Mouse (Mus musculus) kidney, embryonic 16.5 days (tissue): ENCODE data around the gene Arhgap19. TPM values are rescaled to one million over a fixed set of nuclear protein-coding genes. Genes with fewer than 3 reads are reported as not detected.

Experiments used
- ATAC-seq: fragments of 200-750 bp; cut with Nextera tagmentation; 2 replicates; pipeline ENCODE4 v1.8.0; 2017; ENCODE audit warnings: moderate TSS enrichment; ENCODE audit not compliant: low FRiP score, low TSS enrichment
- H3K27ac ChIP-seq: fragments of 300-500 bp; sonication (generic); 2 replicates; pipeline ENCODE4 v1.5.1; 2014; ENCODE audit warnings: low read length
- H3K27me3 ChIP-seq: fragments of 300-500 bp; sonication (generic); 2 replicates; pipeline ENCODE4 v1.6.1; 2014; ENCODE audit warnings: low read length, control low read depth, mixed read lengths; ENCODE audit not compliant: insufficient read depth
- H3K36me3 ChIP-seq: fragments of 300-500 bp; sonication (generic); 2 replicates; pipeline ENCODE4 v1.6.1; 2014; ENCODE audit warnings: low read length, control low read depth, mixed read lengths; ENCODE audit not compliant: insufficient read depth
- H3K4me1 ChIP-seq: fragments of 300-500 bp; sonication (generic); 2 replicates; pipeline ENCODE4 v1.6.1; 2014; ENCODE audit warnings: low read length, control low read depth, mixed read lengths; ENCODE audit not compliant: insufficient read depth
- H3K4me2 ChIP-seq: fragments of 300-500 bp; sonication (generic); replicated peaks from 2 replicates; pipeline ENCODE4 v1.6.1; 2014; ENCODE audit warnings: low read depth, low read length
- H3K4me3 ChIP-seq: fragments of 300-500 bp; sonication (generic); 2 replicates; pipeline ENCODE4 v1.5.1; 2014; ENCODE audit warnings: mild to moderate bottlenecking, low read length
- H3K9ac ChIP-seq: fragments of 300-500 bp; sonication (generic); replicated peaks from 2 replicates; pipeline ENCODE4 v1.6.1; 2014; ENCODE audit warnings: low read length
- H3K9me3 ChIP-seq: fragments of 300-500 bp; sonication (generic); 2 replicates; pipeline ENCODE4 v1.6.1; 2016; ENCODE audit warnings: low read length, control low read depth
- WGBS: fragments of 180-500 bp; shearing (Covaris S2); extraction: QIAGEN DNeasy Blood & Tissue Kit; methylation state at CpG from one replicate; pipeline ENCODE4 v1.1.7; 2014; 5-methylcytosine and 5-hydroxymethylcytosine counted together
- polyA plus RNA-seq: library from polyadenylated mRNA; unstranded; fragments of >200 nt; fragmentation: Nextera tagmentation; extraction: Ambion mirVana; gene quantifications from 2 replicates; pipeline ENCODE4 v1.2.1, GENCODE M21; 2015

Gene Arhgap19
- polyA plus RNA-seq, 1 experiment from 2014 or later, result 28.0 TPM

DNA sequence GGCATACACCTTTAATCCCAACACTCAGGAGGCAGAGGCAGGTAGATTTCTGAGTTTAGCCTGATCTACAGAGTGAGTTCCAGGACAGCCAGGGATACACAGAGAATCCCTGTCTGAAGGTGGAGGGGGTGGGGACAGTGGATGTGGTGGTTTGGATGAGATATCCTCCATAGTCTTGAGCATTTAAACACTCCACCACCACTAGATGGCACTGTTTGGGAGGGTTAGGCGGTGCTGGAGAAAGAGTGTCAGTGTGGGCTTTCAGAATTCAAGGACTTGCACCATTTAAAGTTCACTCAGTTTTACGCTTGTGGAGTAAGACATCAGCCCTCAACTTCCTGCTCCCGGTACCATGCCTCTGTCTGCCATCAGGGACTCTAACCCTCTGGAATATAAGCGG is 4.0 kb upstream of the Arhgap19 start:
- peaks cover 5% of the 10 kb centered on the region for H3K9me3 ChIP-seq
- no peak overlapping the region for H3K9ac ChIP-seq
- H3K4me1 ChIP-seq, result peaks cover 3% of the 10 kb centered on the region
- no peaks in the 10 kb centered on the region for H3K36me3 ChIP-seq
- WGBS, result 90% methylated on average over 4 of the region's 4 CpGs
- no peak overlapping the region for H3K27ac ChIP-seq
- no peak for ATAC-seq
- H3K4me2 ChIP-seq, result no peak overlapping the region
- H3K27me3 ChIP-seq, result no peaks in the 10 kb centered on the region
- H3K4me3 ChIP-seq, result no peak overlapping the region

- Histone ChIP-seq H3K4me3 (no peak overlapping the region), H3K4me2 (no peak overlapping the region), H3K9me3 (peaks cover 5% of the 10 kb centered on the region), H3K27ac (no peak overlapping the region), H3K27me3 (no peaks in the 10 kb centered on the region), H3K4me1 (peaks cover 14% of the 10 kb centered on the region), H3K36me3 (no peaks in the 10 kb centered on the region), H3K9ac (no peak overlapping the region)
- no peak for ATAC-seq
- WGBS, result 41% methylated on average over 7 of the region's 7 CpGs
Measured at GRCm38 (mm10) chr19:41803322-41803721, 1.5 kb upstream of the Arhgap19 start.

GRCm38 (mm10) chr19:41800986-41801741 is 683 bp downstream of the Arhgap19 start:
- peaks cover 5% of the 10 kb centered on the region for H3K9me3 ChIP-seq
- H3K9ac ChIP-seq, result peak overlapping the region; percentile 88
- H3K4me3 ChIP-seq, result peak overlapping the region; percentile 93
- ATAC-seq, result no peak
- H3K27me3 ChIP-seq, result no peaks in the 10 kb centered on the region
- peaks cover 23% of the 10 kb centered on the region for H3K4me1 ChIP-seq
- 2% methylated on average over 26 of the region's 26 CpGs for WGBS
- H3K36me3 ChIP-seq, result no peaks in the 10 kb centered on the region
- H3K4me2 ChIP-seq, result peak overlapping the region; percentile 80
- H3K27ac ChIP-seq, result peak overlapping the region; percentile 68

GRCm38 (mm10) chr19:41800451-41800850 is 1.4 kb downstream of the Arhgap19 start:
- no peaks in the 10 kb centered on the region for H3K9me3 ChIP-seq
- 50% methylated on average over 6 of the region's 6 CpGs for WGBS
- H3K36me3 ChIP-seq, result no peaks in the 10 kb centered on the region
- no peaks in the 10 kb centered on the region for H3K27me3 ChIP-seq
- H3K4me2 ChIP-seq, result peak overlapping the region; percentile 80
- peak overlapping the region; percentile 88 for H3K9ac ChIP-seq
- peak overlapping the region; percentile 93 for H3K4me3 ChIP-seq
- peaks cover 26% of the 10 kb centered on the region for H3K4me1 ChIP-seq
- no peak for ATAC-seq
- H3K27ac ChIP-seq, result no peak overlapping the region

GRCm38 (mm10) chr19:41797536-41797935 is 4.3 kb downstream of the Arhgap19 start:
- no peak overlapping the region for H3K9ac ChIP-seq
- H3K4me2 ChIP-seq, result no peak overlapping the region
- 87% methylated on average over 6 of the region's 6 CpGs for WGBS
- ATAC-seq, result no peak
- H3K27ac ChIP-seq, result no peak overlapping the region
- no peaks in the 10 kb centered on the region for H3K27me3 ChIP-seq
- H3K9me3 ChIP-seq, result no peaks in the 10 kb centered on the region
- no peaks in the 10 kb centered on the region for H3K36me3 ChIP-seq
- H3K4me1 ChIP-seq, result peaks cover 42% of the 10 kb centered on the region
- H3K4me3 ChIP-seq, result no peak overlapping the region

DNA sequence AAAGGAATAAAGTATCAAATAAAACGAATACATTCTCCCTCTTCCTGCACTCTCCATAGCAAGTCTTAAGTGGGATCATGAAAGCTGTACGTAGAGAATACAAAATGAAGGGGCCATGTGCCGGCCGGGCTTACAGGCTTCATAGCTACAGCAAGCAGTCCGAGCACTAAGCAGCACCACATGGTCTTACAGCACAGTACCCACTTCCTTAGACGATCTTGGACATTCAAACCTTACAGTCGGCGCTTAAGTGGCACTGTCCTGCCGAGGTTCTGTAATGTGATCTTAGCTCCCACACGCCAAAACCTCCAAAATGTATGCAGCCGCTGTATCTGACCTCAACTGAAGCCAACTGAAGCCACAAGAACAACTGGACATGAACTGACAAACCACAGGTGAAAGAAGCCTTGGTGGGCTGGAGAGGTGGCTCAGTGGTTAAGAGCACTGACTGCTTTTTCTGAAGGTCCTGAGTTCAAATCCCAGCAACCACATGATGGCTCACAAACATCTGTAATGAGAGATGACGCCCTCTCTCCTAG is 5.0 kb downstream of the Arhgap19 start:
- no peak for ATAC-seq
- H3K36me3 ChIP-seq, result no peaks in the 10 kb centered on the region
- H3K27me3 ChIP-seq, result no peaks in the 10 kb centered on the region
- peak overlapping the region; percentile 20; the same call in 1 of the 2 replicates for H3K27ac ChIP-seq
- WGBS, result 56% methylated on average over 12 of the region's 12 CpGs
- no peaks in the 10 kb centered on the region for H3K9me3 ChIP-seq
- peaks cover 46% of the 10 kb centered on the region for H3K4me1 ChIP-seq
- no peak overlapping the region for H3K4me3 ChIP-seq
- 0 out of 2 replicates have a peak overlapping the region, but pooled peaks have one; percentile 22 for H3K9ac ChIP-seq
- no peak overlapping the region for H3K4me2 ChIP-seq

DNA sequence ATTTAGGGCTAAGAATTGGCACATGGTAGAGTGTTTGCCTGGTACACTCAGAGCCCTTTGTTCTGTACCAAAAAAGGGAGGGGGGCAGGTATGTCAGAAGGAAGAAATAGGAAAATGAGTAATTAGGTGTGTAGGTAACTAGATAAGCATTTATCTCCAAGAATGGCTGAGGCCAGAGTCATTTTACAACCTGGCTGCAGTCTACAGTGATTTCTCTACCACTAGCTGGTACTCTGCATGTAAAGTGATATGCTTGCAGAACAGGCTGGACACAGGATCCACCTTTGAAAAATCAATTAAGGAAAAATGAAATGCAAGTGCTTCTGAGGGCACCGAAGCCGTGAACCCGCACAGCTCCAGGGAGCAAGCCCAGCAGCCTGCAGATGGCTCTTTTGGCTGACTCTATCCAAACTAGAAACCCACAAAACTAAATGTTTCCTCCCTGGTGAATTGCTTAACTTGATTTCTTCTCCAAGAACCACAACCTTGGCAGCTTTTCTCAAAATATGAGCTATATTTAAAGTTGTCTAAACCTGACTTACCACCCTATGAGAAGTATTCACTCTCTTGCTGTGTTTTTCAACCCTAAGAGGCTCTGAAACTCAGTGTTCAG is 5.6 kb downstream of the Arhgap19 start:
- H3K9ac ChIP-seq, result no peak overlapping the region
- no peaks in the 10 kb centered on the region for H3K27me3 ChIP-seq
- H3K27ac ChIP-seq, result peak overlapping the region; percentile 20
- H3K4me1 ChIP-seq, result peaks cover 46% of the 10 kb centered on the region
- ATAC-seq, result no peak; the same call in 1 of the 2 replicates
- 42% methylated on average over 3 of the region's 3 CpGs for WGBS
- no peaks in the 10 kb centered on the region for H3K9me3 ChIP-seq
- no peak overlapping the region for H3K4me3 ChIP-seq
- H3K4me2 ChIP-seq, result no peak overlapping the region
- peaks cover 5% of the 10 kb centered on the region; the same call in 1 of the 2 replicates for H3K36me3 ChIP-seq

DNA sequence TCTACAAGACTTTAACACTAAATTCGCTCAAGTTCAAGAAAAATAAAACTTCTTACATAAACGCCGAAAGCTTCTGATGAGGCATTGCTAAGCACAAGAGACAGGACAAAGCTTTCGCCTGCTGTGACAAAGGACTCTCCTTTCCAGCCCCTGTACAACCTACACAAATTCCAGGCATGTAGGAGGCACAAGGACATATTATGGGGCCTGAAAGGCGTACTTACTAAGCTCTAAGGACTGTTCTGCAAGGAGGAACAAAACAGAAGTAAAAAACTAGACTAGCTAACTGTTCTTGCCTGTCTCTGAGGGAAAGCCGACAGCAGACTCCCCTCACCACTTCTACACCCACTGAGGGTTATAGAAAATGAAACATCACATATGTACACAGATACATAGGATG is 6.9 kb downstream of the Arhgap19 start:
- Histone ChIP-seq H3K4me3 (no peak overlapping the region), H3K9me3 (no peaks in the 10 kb centered on the region), H3K4me1 (peaks cover 33% of the 10 kb centered on the region), H3K27me3 (no peaks in the 10 kb centered on the region), H3K36me3 (peaks cover 7% of the 10 kb centered on the region; the same call in 1 of the 2 replicates), H3K27ac (peak overlapping the region; percentile 80), H3K4me2 (no peak overlapping the region), H3K9ac (no peak overlapping the region; the same call in 1 of the 2 replicates)
- 86% methylated on average over 6 of the region's 6 CpGs for WGBS
- no peak for ATAC-seq

GRCm38 (mm10) chr19:41794017-41794416 is 7.8 kb downstream of the Arhgap19 start:
- no peak for ATAC-seq
- Histone ChIP-seq H3K9ac (no peak overlapping the region), H3K4me2 (no peak overlapping the region; the same call in 1 of the 2 replicates), H3K4me1 (peaks cover 32% of the 10 kb centered on the region), H3K27me3 (no peaks in the 10 kb centered on the region), H3K27ac (peak overlapping the region; percentile 87), H3K36me3 (peaks cover 13% of the 10 kb centered on the region; the same call in 1 of the 2 replicates), H3K4me3 (no peak overlapping the region), H3K9me3 (no peaks in the 10 kb centered on the region)
